Mouse (Mus musculus) brain, embryonic 14.5 days (tissue): Measurements from ENCODE around the gene Pi4kb.

Source experiments
- CTCF ChIP-seq: fragments of 200-500 bp; IDR thresholded peaks from 2 replicates; pipeline ENCODE4 v1.5.1; 2012; ENCODE audit warnings: inconsistent platforms, mild to moderate bottlenecking, moderate library complexity, borderline replicate concordance; ENCODE audit not compliant: insufficient read depth, insufficient read length; ENCODE audit errors: extremely low read depth
- POLR2A ChIP-seq: fragments of 200-500 bp; IDR thresholded peaks from 2 replicates; pipeline ENCODE4 v1.6.1; 2012; ENCODE audit warnings: mild to moderate bottlenecking, inconsistent platforms, borderline replicate concordance; ENCODE audit not compliant: poor library complexity, insufficient read depth, insufficient read length, severe bottlenecking; ENCODE audit errors: extremely low read depth

DNA sequence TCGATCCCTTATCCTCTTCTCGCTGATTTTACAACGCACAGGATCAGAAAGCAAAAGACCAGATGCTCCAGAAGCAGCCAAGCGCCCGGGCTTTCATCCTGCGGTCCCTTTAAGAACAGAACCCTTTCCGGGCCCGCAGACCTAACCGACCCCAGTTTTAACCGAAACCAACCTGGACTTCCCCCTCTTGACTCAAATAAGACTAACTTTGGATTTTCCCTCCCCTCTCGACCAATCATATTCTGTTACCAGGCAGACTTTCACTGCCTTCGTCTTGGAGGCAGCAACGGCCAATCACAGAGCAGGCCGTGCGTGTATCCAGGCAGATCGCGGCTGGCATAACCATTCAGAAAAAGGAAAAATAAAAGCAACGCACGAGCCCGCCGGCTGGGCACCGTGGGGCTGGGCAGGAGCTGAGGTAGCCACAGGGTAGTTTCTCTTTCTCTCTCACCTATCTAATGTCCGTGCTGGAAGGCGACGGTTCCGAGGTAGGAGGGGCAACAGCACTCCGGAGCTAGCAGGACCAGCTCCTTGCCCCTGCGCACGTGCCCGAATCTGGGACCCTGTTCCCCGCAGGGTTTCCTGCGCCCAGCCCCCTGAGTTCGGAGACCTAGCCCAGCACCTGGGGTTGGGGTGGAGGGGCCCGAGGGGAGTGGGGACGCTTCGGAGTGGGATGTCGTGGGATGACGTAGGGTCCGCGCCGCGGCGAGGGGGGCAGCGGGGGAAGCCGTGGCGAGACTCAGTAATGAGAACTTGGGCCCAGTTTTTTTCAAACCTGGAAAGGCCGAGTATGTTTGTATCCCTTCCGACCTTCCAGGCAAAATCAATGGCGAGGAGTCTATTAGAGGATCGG lies 20.5 kb upstream of the Pi4kb start, which contains the start of gene Rfx5:
- TF ChIP-seq CTCF (no peak), POLR2A (peak; percentile 35; the same call in 1 of the 2 replicates)
